Mouse (Mus musculus) layer of hippocampus, postnatal 25 days (tissue): ENCODE data around the gene Zbtb22. TPM values are rescaled to one million over a fixed set of nuclear protein-coding genes. Genes with fewer than 3 reads are reported as not detected.

Experiments
- DNase-seq, 2 experiments: peaks; one replicate each; pipeline ENCODE4 v3.0.0; 2022; ENCODE audit warnings: mixed read lengths in 2 of 2, low spot score in 1 of 2; ENCODE audit errors: extremely low spot score in 1 of 2
- total RNA-seq, 2 experiments: library from RNA; stranded (reverse); gene quantifications; 2 replicates each; pipeline ENCODE4 v1.2.3; 2021

Gene Zbtb22
- total RNA-seq, 2 experiments from 2014 or later: 27.7 to 29.6 TPM

DNA sequence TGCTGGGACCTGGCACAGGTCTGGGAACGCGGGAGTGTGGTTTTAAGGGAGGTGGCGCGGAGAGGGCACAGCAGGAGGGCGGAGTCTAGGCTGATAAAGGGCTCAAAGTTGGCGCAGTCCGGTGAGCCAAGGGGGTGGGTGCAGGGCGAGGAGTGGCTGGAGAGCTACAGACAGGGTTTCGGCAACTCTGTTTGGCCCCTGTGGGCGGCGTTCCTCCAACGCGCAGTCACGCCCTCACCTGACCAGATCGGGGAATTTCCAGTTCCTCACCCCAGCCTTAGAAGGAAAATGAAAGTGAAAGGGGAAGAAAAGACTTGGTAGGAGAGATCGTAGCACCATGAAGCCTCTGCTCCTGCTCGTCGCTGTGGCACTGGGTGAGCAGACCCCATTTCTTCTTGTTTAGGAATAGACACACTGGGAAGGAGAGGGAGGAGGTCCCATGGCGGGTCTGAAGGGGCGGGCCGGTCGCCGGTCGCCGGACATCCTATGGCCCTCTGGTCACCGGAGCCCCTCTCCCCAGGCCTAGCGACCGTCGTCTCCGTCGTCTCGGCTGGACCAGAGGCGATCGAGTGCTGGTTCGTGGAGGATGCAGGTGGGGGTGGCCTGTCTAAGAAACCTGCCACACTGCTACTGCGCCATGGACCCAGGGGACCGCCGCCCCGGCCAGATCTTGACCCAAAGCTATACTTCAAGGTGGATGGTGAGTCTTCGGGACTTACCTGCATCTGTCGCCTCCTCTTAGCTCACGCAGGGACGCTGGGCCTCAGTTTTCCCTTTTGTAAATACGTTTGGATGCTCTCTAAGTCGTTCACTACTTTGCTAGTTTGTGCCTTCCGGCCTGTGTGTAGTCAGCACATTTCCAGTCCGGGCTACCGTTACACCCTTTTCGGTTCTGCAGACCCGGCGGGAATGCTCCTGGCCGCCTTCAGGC is 3.9 kb downstream of the Zbtb22 start:
- DNase-seq: peak in 1 of 2 experiments; percentile 29

DNA sequence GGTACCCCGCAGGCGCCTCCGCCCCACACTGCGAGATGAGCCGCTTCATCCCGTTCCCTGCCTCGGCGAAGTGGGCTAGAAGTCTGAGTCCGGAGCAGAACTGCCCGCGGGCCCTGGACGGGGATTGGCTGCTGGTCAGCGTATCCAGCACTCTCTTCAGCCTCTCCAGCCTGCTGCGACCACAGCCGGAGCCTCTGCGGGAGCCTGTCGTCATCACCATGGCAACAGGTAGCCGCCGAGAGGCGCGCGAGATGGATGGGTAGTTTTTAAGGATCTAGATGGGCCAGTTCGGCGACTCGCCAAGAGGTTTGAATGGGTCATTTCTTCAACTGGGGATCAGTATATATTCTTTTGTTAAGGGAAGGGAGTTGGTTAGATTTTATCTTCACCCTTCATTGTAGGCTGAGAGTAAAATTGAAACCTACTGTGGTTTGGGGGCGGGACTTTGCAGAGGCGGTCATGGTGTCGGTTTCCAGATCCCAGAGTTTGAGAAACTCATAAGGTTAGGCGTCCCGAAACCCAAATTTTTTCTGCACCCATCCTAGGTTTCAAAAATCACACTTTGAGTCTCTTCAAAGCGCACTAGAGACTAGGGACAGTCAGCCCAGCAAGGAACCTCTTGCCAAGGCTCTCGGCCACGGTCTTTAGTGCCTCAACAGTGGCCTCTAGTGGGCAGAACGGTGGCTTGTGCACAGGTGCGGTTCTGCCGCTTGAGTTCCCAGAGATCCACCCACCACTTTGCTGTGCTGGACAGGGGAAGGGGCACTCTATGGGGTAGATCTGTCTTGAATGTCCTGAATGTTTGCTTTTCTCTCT is 4.8 kb downstream of the Zbtb22 start:
- DNase-seq: peak; percentile 58 to 87

DNA sequence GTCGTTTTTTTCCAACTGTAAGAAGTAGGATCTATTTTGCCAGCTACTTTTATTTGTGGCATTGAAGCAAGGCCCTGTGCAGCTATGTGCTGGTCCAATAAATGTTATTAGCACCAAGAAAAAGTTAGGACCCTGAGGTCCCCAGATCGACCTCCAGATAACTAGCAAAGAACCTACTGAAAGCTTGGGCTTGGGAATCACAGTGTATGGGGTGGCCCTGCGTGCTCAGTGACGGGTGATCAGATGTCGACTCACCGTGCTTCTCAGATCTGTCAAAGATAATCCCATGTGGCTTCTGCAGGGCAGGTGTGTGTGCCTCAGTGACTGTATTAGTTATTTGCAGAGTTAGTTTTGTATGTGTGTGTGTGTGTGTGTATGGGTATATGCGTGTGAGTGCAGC is 5.7 kb downstream of the Zbtb22 start:
- no peak for DNase-seq

- peak in 1 of 2 experiments; percentile 38 for DNase-seq
These were observed 9.0 kb downstream of the Zbtb22 start for GRCm38 (mm10) chr17:33924577-33925283.

- DNase-seq: no peak
These were observed 9.9 kb downstream of the Zbtb22 start for GRCm38 (mm10) chr17:33925406-33926116.

DNA sequence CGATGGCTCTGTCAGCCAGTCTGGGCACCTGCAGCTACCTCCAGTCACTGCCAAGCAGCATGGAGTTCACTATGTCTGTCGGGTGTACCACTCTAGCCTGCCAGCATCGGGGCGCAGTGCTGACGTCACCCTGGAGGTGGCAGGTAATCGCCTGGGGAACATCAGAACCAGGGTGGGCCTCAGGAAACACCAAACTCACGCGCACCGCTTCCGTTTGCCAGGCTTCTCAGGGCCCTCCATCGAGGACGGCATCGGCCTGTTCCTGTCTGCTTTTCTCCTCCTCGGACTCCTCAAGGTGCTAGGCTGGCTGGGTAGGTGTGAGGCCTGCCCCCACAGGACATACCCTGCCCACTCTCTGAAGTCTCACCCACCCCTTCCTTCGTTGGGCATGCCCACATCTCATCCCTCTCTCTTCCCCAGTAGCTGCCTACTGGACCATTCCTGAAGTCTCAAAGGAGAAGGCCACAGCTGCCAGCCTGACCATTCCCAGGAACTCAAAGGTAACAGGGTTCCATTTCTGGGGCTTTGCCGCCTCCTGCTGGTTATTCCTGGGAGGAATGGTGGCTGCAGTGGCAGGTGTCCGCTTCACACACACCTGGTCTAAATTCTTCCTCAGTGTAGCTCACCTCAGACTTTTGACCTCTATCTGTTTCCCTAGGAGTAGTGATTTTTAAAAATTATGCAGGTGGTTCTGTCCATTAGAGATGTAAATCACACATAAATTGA is 10.7 kb downstream of the Zbtb22 start:
- no peak for DNase-seq

GRCm38 (mm10) chr17:33928251-33928947 is 12.7 kb downstream of the Zbtb22 start:
- no peak for DNase-seq

DNA sequence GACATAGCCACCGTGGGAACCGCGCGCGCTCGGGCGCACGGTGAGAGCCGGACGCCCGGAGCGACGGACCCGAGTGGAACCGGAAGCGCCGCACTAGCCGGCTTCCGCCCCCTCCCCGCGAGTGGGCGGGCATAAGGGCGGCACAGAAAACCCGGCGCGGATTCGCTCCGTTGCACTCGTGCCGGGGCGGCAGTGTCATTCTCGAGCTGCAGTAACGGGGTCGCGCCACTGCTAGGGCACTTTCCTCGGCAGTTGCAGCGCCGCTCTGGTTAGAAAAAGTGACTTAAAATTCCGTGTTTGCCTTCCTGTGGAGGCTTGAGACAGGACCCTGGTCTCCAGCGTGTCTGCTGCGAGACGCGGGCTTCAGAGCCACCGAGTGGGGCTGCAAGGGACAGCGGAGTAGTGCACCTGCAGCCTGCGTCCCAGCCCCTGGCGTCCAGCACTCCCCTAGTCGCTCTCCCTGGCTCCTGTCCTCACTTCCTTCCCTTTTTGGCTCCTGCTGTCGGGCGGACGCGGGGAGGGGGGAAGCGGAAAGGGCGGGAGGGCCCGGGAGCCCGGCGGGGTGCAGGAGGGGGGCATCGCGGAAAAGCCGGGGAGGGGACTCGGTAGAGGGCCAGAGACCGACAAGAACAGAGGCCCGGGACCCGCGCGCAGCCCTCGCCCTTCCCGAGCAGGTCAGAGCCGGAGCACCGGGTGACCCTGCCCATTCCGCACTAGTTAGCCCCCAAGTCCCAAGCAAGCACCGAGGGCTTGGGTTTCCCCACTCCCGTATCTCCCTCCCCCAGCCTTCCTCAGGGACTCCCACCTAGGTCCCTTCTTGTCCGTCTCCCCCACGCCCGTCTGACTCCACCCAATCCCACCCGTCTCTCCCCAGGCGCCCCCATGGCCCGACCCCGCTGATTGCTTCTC is 13.9 kb downstream of the Zbtb22 start, which contains the start of gene Rgl2:
Rgl2 (plus strand) TSS at position 173 of the 909 bp plus-strand sequence.
- DNase-seq: peak; percentile 93

- DNase-seq: peak; percentile 54 to 62
These were observed 14.8 kb downstream of the Zbtb22 start for GRCm38 (mm10) chr17:33930280-33931158.

DNA sequence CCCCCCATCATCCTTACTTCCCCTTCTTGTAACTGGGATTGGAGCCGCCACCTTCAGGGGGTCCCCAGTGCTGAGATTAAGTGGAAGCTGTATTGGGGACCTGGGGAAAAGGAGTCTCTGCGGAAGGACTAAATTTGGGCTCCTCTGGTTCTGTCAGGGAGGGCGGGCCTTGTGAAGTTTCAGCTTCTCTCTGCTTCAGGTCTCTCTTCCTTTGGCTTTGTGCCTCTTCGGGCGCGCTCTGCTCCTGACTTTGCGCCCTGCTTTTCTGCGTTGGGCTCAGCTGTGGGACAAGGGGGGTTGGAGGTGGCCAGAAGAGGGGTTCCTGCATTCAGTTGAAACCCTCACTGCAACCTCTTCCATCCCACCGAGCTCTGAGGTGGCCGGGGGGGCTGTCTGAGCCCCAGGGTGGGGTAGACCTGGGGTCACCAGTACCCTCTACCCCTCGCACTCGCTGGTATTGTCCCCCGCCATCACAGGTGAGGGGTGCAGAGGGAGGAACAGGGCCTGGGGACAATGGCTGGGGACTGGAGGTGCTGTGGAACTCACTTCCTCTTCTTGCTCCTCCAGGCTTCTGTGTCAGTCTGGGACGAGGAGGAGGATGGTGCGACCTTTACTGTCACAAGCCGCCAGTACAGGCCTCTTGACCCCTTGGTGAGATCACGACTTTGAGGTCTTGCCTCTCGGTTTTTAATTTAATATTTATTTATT is 15.6 kb downstream of the Zbtb22 start:
- no peak for DNase-seq

DNA sequence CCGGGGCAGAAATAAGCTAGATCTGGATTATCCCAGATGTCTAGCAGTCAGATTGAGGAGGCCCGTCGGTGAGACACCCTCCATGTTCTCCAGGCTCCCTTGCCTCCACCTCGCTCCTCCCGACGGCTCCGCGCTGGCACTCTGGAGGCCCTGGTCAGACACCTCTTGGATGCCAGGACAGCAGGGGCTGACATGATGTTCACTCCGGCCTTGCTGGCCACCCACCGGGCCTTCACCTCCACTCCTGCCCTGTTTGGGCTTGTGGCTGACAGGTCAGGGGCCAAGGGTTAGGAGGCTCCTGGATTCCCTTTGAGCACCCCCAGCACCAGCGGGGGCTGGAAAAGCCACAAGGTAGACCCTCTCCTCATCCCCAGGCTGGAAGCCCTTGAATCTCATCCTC is 16.2 kb downstream of the Zbtb22 start:
- no peak for DNase-seq

GRCm38 (mm10) chr17:33932448-33932847 is 16.7 kb downstream of the Zbtb22 start:
- no peak for DNase-seq

DNA sequence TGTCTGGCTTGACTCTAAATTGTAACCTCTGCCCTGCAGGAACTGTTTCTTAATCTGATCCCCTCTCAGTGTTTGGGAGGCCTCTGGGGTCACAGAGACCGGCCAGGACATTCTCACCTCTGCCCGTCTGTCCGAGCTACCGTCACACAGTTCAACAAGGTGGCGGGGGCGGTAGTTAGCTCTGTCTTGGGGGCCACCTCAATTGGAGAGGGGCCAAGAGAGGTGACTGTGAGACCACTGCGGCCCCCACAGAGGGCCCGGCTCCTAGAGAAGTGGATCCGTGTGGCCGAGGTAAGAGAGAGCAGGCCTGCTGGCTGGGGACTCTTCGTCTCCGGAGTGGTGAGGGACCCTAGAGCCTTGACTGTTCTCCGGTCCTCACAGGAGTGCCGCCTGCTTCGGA is 17.3 kb downstream of the Zbtb22 start:
- DNase-seq: no peak

- DNase-seq: no peak
These were observed 19.8 kb downstream of the Zbtb22 start for GRCm38 (mm10) chr17:33935422-33936055.

GRCm38 (mm10) chr17:33936993-33937392 is 21.3 kb downstream of the Zbtb22 start:
- DNase-seq: no peak

- no peak for DNase-seq
These were observed 23.1 kb downstream of the Zbtb22 start for GRCm38 (mm10) chr17:33938783-33939182.
